Mouse (Mus musculus): ENCODE measurements around the gene Zscan2.

Zscan2 gene

GRCm38 (mm10) chr7:80860729-80861274 is at the start of gene Zscan2:
Zscan2 (plus strand) TSS chr7:80860920.
- DNase-seq (ENCODE audit: low spot score in 2 of 2): peak; percentile 90 to 91

GRCm38 (mm10) chr7:80813397-80813796 is 47.3 kb upstream of the Zscan2 start:
- DNase-seq (ENCODE audit: low spot score in 2 of 2): no peak

- no peak for DNase-seq (ENCODE audit: low spot score in 2 of 2)
Measured at GRCm38 (mm10) chr7:80816641-80817040, 44.1 kb upstream of the Zscan2 start.

- no peak for DNase-seq (ENCODE audit: low spot score in 2 of 2)
Measured at GRCm38 (mm10) chr7:80820838-80821237, 39.9 kb upstream of the Zscan2 start.

GRCm38 (mm10) chr7:80823267-80823666 is 37.5 kb upstream of the Zscan2 start:
- DNase-seq (ENCODE audit: low spot score in 2 of 2): no peak

- no peak for DNase-seq (ENCODE audit: low spot score in 2 of 2)
Measured at GRCm38 (mm10) chr7:80823875-80824682, 36.6 kb upstream of the Zscan2 start.

GRCm38 (mm10) chr7:80825843-80826403 is 34.8 kb upstream of the Zscan2 start, which contains the start of gene Iqgap1:
Iqgap1 (minus strand) TSS chr7:80825974.
- DNase-seq (ENCODE audit: low spot score in 2 of 2): no peak

- peak in 1 of 2 experiments; percentile 46 for DNase-seq (ENCODE audit: low spot score in 2 of 2)
Measured at GRCm38 (mm10) chr7:80828146-80828860, 32.4 kb upstream of the Zscan2 start.

GRCm38 (mm10) chr7:80830193-80830803 is 30.4 kb upstream of the Zscan2 start:
- no peak for DNase-seq (ENCODE audit: low spot score in 2 of 2)

GRCm38 (mm10) chr7:80832191-80832590 is 28.5 kb upstream of the Zscan2 start:
- DNase-seq (ENCODE audit: low spot score in 2 of 2): no peak

GRCm38 (mm10) chr7:80832996-80833650 is 27.6 kb upstream of the Zscan2 start:
- peak in 1 of 2 experiments; percentile 35 for DNase-seq (ENCODE audit: low spot score in 2 of 2)

- DNase-seq (ENCODE audit: low spot score in 2 of 2): no peak
Measured at GRCm38 (mm10) chr7:80833651-80834532, 26.8 kb upstream of the Zscan2 start.

- DNase-seq (ENCODE audit: low spot score in 2 of 2): no peak
Measured at GRCm38 (mm10) chr7:80835984-80836652, 24.6 kb upstream of the Zscan2 start.

GRCm38 (mm10) chr7:80837736-80838135 is 23.0 kb upstream of the Zscan2 start:
- DNase-seq (ENCODE audit: low spot score in 2 of 2): peak in 1 of 2 experiments; percentile 40

GRCm38 (mm10) chr7:80838247-80838646 is 22.5 kb upstream of the Zscan2 start:
- no peak for DNase-seq (ENCODE audit: low spot score in 2 of 2)

- DNase-seq (ENCODE audit: low spot score in 2 of 2): no peak
Measured at GRCm38 (mm10) chr7:80839755-80840154, 21.0 kb upstream of the Zscan2 start.

- no peak for DNase-seq (ENCODE audit: low spot score in 2 of 2)
Measured at GRCm38 (mm10) chr7:80840241-80840640, 20.5 kb upstream of the Zscan2 start.

- no peak for DNase-seq (ENCODE audit: low spot score in 2 of 2)
Measured at GRCm38 (mm10) chr7:80840937-80841336, 19.8 kb upstream of the Zscan2 start.

GRCm38 (mm10) chr7:80842132-80842531 is 18.6 kb upstream of the Zscan2 start:
- no peak for DNase-seq (ENCODE audit: low spot score in 2 of 2)

GRCm38 (mm10) chr7:80843176-80843575 is 17.5 kb upstream of the Zscan2 start:
- DNase-seq (ENCODE audit: low spot score in 2 of 2): no peak
